Mouse (Mus musculus) layer of hippocampus, postnatal 14 days (tissue): Measurements from ENCODE around the gene Klhl42. TPM values are rescaled to one million over a fixed set of nuclear protein-coding genes. Genes with fewer than 3 reads are reported as not detected.

Source experiments
- DNase-seq, 2 experiments: peaks; one replicate each; pipeline ENCODE4 v3.0.0; 2021 to 2022; ENCODE audit warnings: low spot score in 2 of 2, mixed read lengths in 1 of 2
- total RNA-seq, 2 experiments: library from RNA; stranded (reverse); gene quantifications; 2 replicates each; pipeline ENCODE4 v1.2.3; 2021

Klhl42 gene
- total RNA-seq, 2 experiments from 2014 or later = 21.9 to 23.8 TPM

- DNase-seq = peak; percentile 50 to 78
These were observed 54.1 kb downstream of the Klhl42 start for GRCm38 (mm10) chr6:147145277-147145676.

GRCm38 (mm10) chr6:147145753-147146152, 54.6 kb downstream of the Klhl42 start:
- no peak for DNase-seq

GRCm38 (mm10) chr6:147151069-147151468, 59.9 kb downstream of the Klhl42 start:
- no peak for DNase-seq

DNA sequence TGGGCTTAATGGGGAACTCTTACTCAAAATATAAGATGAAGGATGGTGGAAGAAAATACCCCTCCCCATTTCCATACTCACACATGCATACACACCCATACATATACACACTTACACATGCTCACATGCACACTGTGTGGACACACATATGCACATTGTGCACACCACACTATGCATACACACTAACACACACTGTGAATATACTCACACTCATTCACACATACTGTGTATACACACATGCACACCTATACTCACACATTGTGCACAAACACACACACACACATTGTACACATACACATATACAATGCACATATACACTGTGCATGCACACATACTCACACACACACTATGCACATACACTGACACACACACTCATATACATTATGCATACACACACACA, 60.7 kb downstream of the Klhl42 start:
- no peak for DNase-seq

GRCm38 (mm10) chr6:147155085-147155484, 63.9 kb downstream of the Klhl42 start:
- no peak for DNase-seq

GRCm38 (mm10) chr6:147161818-147162584, 70.8 kb downstream of the Klhl42 start:
- no peak for DNase-seq

Other genes starting within 250 kb of the Klhl42 start
- not detected for gene Smco2, start 241.3 kb upstream of the Klhl42 start, total RNA-seq
- gene Ppfibp1, start 202.9 kb upstream of the Klhl42 start, total RNA-seq = 10 to 100 TPM; 56.8 to 61.1 TPM
- gene 1700034J05Rik, start 137.0 kb upstream of the Klhl42 start, total RNA-seq = not detected
- gene Rep15, start 58.8 kb upstream of the Klhl42 start, total RNA-seq = 1 to 10 TPM; 2.3 to 2.6 TPM
- 10 to 100 TPM; 35.9 to 42.5 TPM for gene Mrps35, start 48.6 kb upstream of the Klhl42 start, total RNA-seq
- gene Mansc4, start 4.3 kb upstream of the Klhl42 start, total RNA-seq = 1 to 10 TPM in 1 of 2 experiments, under 1 TPM in 1; 0.45 to 1.1 TPM
- gene Pthlh, start 172.8 kb downstream of the Klhl42 start, total RNA-seq = 1 to 10 TPM; 2.5 to 2.8 TPM